Mouse (Mus musculus) MEL (cell line): ENCODE measurements at regions not wholly inside any gene's neighbourhood (a gene's known extent, or its start where the extent isn't known, plus 50 kb on each side); places are given as distances from the start of the nearest gene placed in this dataset.

Experiments used
- CTCF ChIP-seq, 3 experiments: IDR thresholded peaks in 2 of 3; conservative IDR thresholded peaks in 1 of 3; 2 replicates each; pipeline ENCODE4 v1.5.1; 2011 to 2012; ENCODE audit warnings: low read length in 3 of 3, low read depth in 2 of 3, mild to moderate bottlenecking in 2 of 3, improper control_type of control experiment in 1 of 3, inconsistent platforms in 1 of 3, mixed read lengths in 1 of 3, moderate library complexity in 1 of 3; ENCODE audit not compliant: control insufficient read depth in 1 of 3, insufficient read depth in 1 of 3, poor library complexity in 1 of 3, severe bottlenecking in 1 of 3
- E2F4 ChIP-seq: IDR thresholded peaks from 2 replicates; pipeline ENCODE4 v1.6.1; 2011; ENCODE audit warnings: low read depth, low read length, improper control_type of control experiment, borderline replicate concordance
- ELF1 ChIP-seq: IDR thresholded peaks from 2 replicates; pipeline ENCODE4 v1.6.1; 2014; ENCODE audit warnings: low read depth, mild to moderate bottlenecking, inconsistent platforms, low read length, improper control_type of control experiment, moderate library complexity
- POLR2A ChIP-seq, 2 experiments: IDR thresholded peaks; 2 replicates each; pipeline ENCODE4 v1.6.1; 2011 to 2012; ENCODE audit warnings: low read length in 2 of 2, mild to moderate bottlenecking in 2 of 2, control low read depth in 1 of 2, improper control_type of control experiment in 1 of 2, low read depth in 1 of 2, moderate library complexity in 1 of 2; ENCODE audit not compliant: control insufficient read depth in 1 of 2, insufficient read depth in 1 of 2, poor library complexity in 1 of 2
- RAD21 ChIP-seq: IDR thresholded peaks from 2 replicates; pipeline ENCODE4 v1.6.1; 2011; ENCODE audit warnings: mild to moderate bottlenecking, low read depth, low read length, improper control_type of control experiment
- TAL1 ChIP-seq: IDR thresholded peaks from 2 replicates; pipeline ENCODE4 v1.6.1; 2012; ENCODE audit warnings: mild to moderate bottlenecking, inconsistent platforms, low read length, moderate library complexity, mixed read lengths
- ZNF384 ChIP-seq: IDR thresholded peaks from 2 replicates; pipeline ENCODE4 v1.6.1; 2012; ENCODE audit warnings: low read depth, mild to moderate bottlenecking, inconsistent platforms, low read length, improper control_type of control experiment

- no peak for TF ChIP-seq CTCF (IDR thresholded peaks at IDR 0.05 in 2 of 3, conservative IDR thresholded peaks at IDR 0.05 in 1 of 3; ENCODE audit: control insufficient read depth in 1 of 3, insufficient read depth in 1 of 3, low read depth in 2 of 3, low read length in 3 of 3, poor library complexity in 1 of 3, severe bottlenecking in 1 of 3)
- no peak for TF ChIP-seq TAL1
- no peak for TF ChIP-seq E2F4
- TF ChIP-seq ZNF384, result no peak
- no peak for TF ChIP-seq RAD21
- TF ChIP-seq POLR2A (IDR thresholded peaks at IDR 0.05; ENCODE audit: control insufficient read depth in 1 of 2, insufficient read depth in 1 of 2, low read depth in 1 of 2, low read length in 2 of 2, poor library complexity in 1 of 2), result no peak
- TF ChIP-seq ELF1, result no peak
These were observed 57.6 kb upstream of the Tcf12 start for GRCm38 (mm10) chr9:72169231-72169630.
